Mouse (Mus musculus) olfactory bulb, adult 2 months (tissue): Measurements from ENCODE around the gene Kcna10. TPM values are rescaled to one million over a fixed set of nuclear protein-coding genes. Genes with fewer than 3 reads are reported as not detected.

Experiments used
- H3K27ac ChIP-seq: fragments of 200-500 bp; 2 replicates; pipeline ENCODE4 v1.5.1; 2012; ENCODE audit warnings: low read depth, low read length; ENCODE audit not compliant: insufficient read depth
- H3K4me1 ChIP-seq: fragments of 200-500 bp; 2 replicates; pipeline ENCODE4 v1.6.1; 2012; ENCODE audit warnings: low read length; ENCODE audit not compliant: control insufficient read depth, insufficient read depth
- H3K4me3 ChIP-seq: fragments of 200-500 bp; 2 replicates; pipeline ENCODE4 v1.5.1; 2012; ENCODE audit warnings: mild to moderate bottlenecking, low read depth, low read length, moderate library complexity; ENCODE audit not compliant: insufficient read depth
- CTCF ChIP-seq: fragments of 200-500 bp; IDR thresholded peaks from 2 replicates; pipeline ENCODE4 v1.5.1; 2012; ENCODE audit warnings: low read depth, mild to moderate bottlenecking, low read length, moderate library complexity; ENCODE audit not compliant: insufficient read depth
- POLR2A ChIP-seq: fragments of 200-500 bp; IDR thresholded peaks from 2 replicates; pipeline ENCODE4 v1.6.1; 2012; ENCODE audit warnings: mild to moderate bottlenecking, low read depth, low read length, moderate library complexity; ENCODE audit not compliant: insufficient read depth
- WGBS: fragments of 180-500 bp; shearing (Covaris S2); methylation state at CpG from one replicate; pipeline ENCODE4 v1.1.7; 2018; 5-methylcytosine and 5-hydroxymethylcytosine counted together
- polyA plus RNA-seq: library from polyadenylated mRNA; stranded (reverse); fragments of >200 nt; gene quantifications from 2 replicates; pipeline ENCODE4 v1.2.4, GENCODE M21; 2012; ENCODE audit warnings: low replicate concordance; ENCODE audit not compliant: missing spikeins, insufficient read depth, insufficient read length

The Kcna10 gene
- polyA plus RNA-seq, 1 experiment = not detected

GRCm38 (mm10) chr3:107185597-107185996 lies 2.7 kb downstream of the Kcna10 start:
- H3K4me1 ChIP-seq = no peaks in the 10 kb centered on the region
- TF ChIP-seq CTCF (no peak), POLR2A (no peak)
- 74% methylated on average over 3 of the region's 3 CpGs for WGBS
- H3K4me3 ChIP-seq = no peak overlapping the region
- H3K27ac ChIP-seq = no peak overlapping the region

GRCm38 (mm10) chr3:107187022-107187421 lies 4.2 kb downstream of the Kcna10 start:
- 63% methylated on average over 4 of the region's 4 CpGs for WGBS
- Histone ChIP-seq H3K4me3 (no peak overlapping the region), H3K4me1 (no peaks in the 10 kb centered on the region), H3K27ac (no peak overlapping the region)
- TF ChIP-seq POLR2A = no peak

GRCm38 (mm10) chr3:107188226-107188899 lies 5.5 kb downstream of the Kcna10 start:
- whole genome bisulfite sequencing = 38% methylated on average over 6 of the region's 6 CpGs
- peak; percentile 70 for TF ChIP-seq CTCF
- no peak for TF ChIP-seq POLR2A

GRCm38 (mm10) chr3:107201310-107202180 lies 18.7 kb downstream of the Kcna10 start:
- Histone ChIP-seq H3K4me1 (0 out of 2 replicates have a peak, but pooled peaks cover 2% of the 10 kb centered on the region), H3K4me3 (no peak overlapping the region), H3K27ac (no peak overlapping the region)
- WGBS = 49% methylated on average over 9 of the region's 9 CpGs
- TF ChIP-seq POLR2A (no peak), CTCF (no peak)

More at GRCm38 (mm10) chr3:107188226-107188899, 5.5 kb downstream of the Kcna10 start:
- no peak overlapping the region for H3K4me3 ChIP-seq
- no peaks in the 10 kb centered on the region for H3K4me1 ChIP-seq
- H3K27ac ChIP-seq = no peak overlapping the region

GRCm38 (mm10) chr3:107204413-107204812 lies 21.6 kb downstream of the Kcna10 start:
- Histone ChIP-seq H3K4me1 (peaks cover 6% of the 10 kb centered on the region; the same call in 1 of the 2 replicates), H3K4me3 (no peak overlapping the region), H3K27ac (no peak overlapping the region)
- WGBS = 91% methylated on average over 3 of the region's 3 CpGs
- TF ChIP-seq POLR2A = no peak
- no peak for TF ChIP-seq CTCF

- H3K4me3 ChIP-seq = no peak overlapping the region
- no peak for TF ChIP-seq CTCF
- no peak for TF ChIP-seq POLR2A
- peaks cover 6% of the 10 kb centered on the region; the same call in 1 of the 2 replicates for H3K4me1 ChIP-seq
- no peak overlapping the region for H3K27ac ChIP-seq
These were observed 22.3 kb downstream of the Kcna10 start for GRCm38 (mm10) chr3:107205170-107205569.

- Histone ChIP-seq H3K27ac (no peak overlapping the region), H3K4me3 (no peak overlapping the region), H3K4me1 (peaks cover 6% of the 10 kb centered on the region; the same call in 1 of the 2 replicates)
- 10% methylated on average over 4 of the region's 4 CpGs for WGBS
- no peak for TF ChIP-seq POLR2A
- TF ChIP-seq CTCF = no peak
These were observed 23.1 kb downstream of the Kcna10 start for GRCm38 (mm10) chr3:107205994-107206393.

- Histone ChIP-seq H3K4me3 (no peak overlapping the region), H3K4me1 (peaks cover 4% of the 10 kb centered on the region; the same call in 1 of the 2 replicates), H3K27ac (no peak overlapping the region)
- 42% methylated on average over 4 of the region's 4 CpGs for WGBS
- TF ChIP-seq CTCF (no peak), POLR2A (no peak)
These were observed 23.8 kb downstream of the Kcna10 start for GRCm38 (mm10) chr3:107206490-107207150.

- peaks cover 4% of the 10 kb centered on the region; the same call in 1 of the 2 replicates for H3K4me1 ChIP-seq
- 76% methylated on average over 7 of the region's 7 CpGs for WGBS
- no peak overlapping the region for H3K4me3 ChIP-seq
- no peak for TF ChIP-seq POLR2A
- TF ChIP-seq CTCF = no peak
- no peak overlapping the region for H3K27ac ChIP-seq
These were observed 24.9 kb downstream of the Kcna10 start for GRCm38 (mm10) chr3:107207625-107208253.
